Mouse (Mus musculus): ENCODE measurements around the gene Mfn1. TPM values are rescaled to one million over a fixed set of nuclear protein-coding genes. Genes with fewer than 3 reads are reported as not detected.

Gene Mfn1
- 25.1 and 27.8 TPM in 2 replicates for polyA plus RNA-seq (2014; fragmentation: Nextera tagmentation; extraction: Ambion mirVana)

GRCm38 (mm10) chr3:32529303-32529898, at the start of gene Mfn1:
Gene Mfn1 (plus strand): TSS chr3:32529465.
- Histone ChIP-seq H3K4me3 (ENCODE audit: low read depth, low read length) (peak within 1 kb of the TSS; percentile 93), H3K9me3 (ENCODE audit: control insufficient read depth, low read length) (peaks cover 8% of the 10 kb centered on the region; the same call in 1 of the 2 replicates), H3K4me2 (ENCODE audit: low read depth, low read length) (peak within 1 kb of the TSS; percentile 62), H3K27me3 (replicated peaks; ENCODE audit: control insufficient read depth, insufficient read depth, low read length) (no peaks in the 10 kb centered on the region), H3K9ac (ENCODE audit: low read depth, low read length) (peak within 1 kb of the TSS; percentile 82), H3K4me1 (ENCODE audit: control insufficient read depth, insufficient read depth, low read length) (peaks cover 6% of the 10 kb centered on the region), H3K27ac (replicated peaks; ENCODE audit: low read depth, low read length) (peak within 1 kb of the TSS; percentile 74), H3K36me3 (ENCODE audit: control insufficient read depth, insufficient read depth, low read length) (peaks cover 9% of the 10 kb centered on the region)
- WGBS: under 1% methylated on average over 17 of the region's 47 CpGs
- peak; percentile 99 for ATAC-seq (ENCODE audit: low read depth)
- DNase-seq (ENCODE audit: low spot score): peak; percentile 98

- Histone ChIP-seq H3K27me3 (replicated peaks; ENCODE audit: control insufficient read depth, insufficient read depth, low read length) (no peaks in the 10 kb centered on the region), H3K9me3 (ENCODE audit: control insufficient read depth, low read length) (no peaks in the 10 kb centered on the region), H3K9ac (ENCODE audit: low read depth, low read length) (no peak overlapping the region), H3K4me3 (ENCODE audit: low read depth, low read length) (no peak overlapping the region), H3K4me1 (ENCODE audit: control insufficient read depth, insufficient read depth, low read length) (no peaks in the 10 kb centered on the region), H3K4me2 (ENCODE audit: low read depth, low read length) (no peak overlapping the region), H3K27ac (replicated peaks; ENCODE audit: low read depth, low read length) (no peak overlapping the region), H3K36me3 (ENCODE audit: control insufficient read depth, insufficient read depth, low read length) (no peaks in the 10 kb centered on the region)
- ATAC-seq (ENCODE audit: low read depth) (no peak), DNase-seq (ENCODE audit: low spot score) (no peak)
- 91% methylated on average over 7 of the region's 7 CpGs for WGBS
Observed at GRCm38 (mm10) chr3:32479961-32480360, 49.3 kb upstream of the Mfn1 start.

- no peak for DNase-seq (ENCODE audit: low spot score)
- Histone ChIP-seq H3K27me3 (replicated peaks; ENCODE audit: control insufficient read depth, insufficient read depth, low read length) (no peaks in the 10 kb centered on the region), H3K9me3 (ENCODE audit: control insufficient read depth, low read length) (no peaks in the 10 kb centered on the region), H3K4me1 (ENCODE audit: control insufficient read depth, insufficient read depth, low read length) (no peaks in the 10 kb centered on the region), H3K4me2 (ENCODE audit: low read depth, low read length) (no peak overlapping the region), H3K4me3 (ENCODE audit: low read depth, low read length) (no peak overlapping the region), H3K36me3 (ENCODE audit: control insufficient read depth, insufficient read depth, low read length) (no peaks in the 10 kb centered on the region), H3K9ac (ENCODE audit: low read depth, low read length) (no peak overlapping the region), H3K27ac (replicated peaks; ENCODE audit: low read depth, low read length) (no peak overlapping the region)
- no peak for ATAC-seq (ENCODE audit: low read depth)
- 77% methylated on average over 3 of the region's 3 CpGs for WGBS
Observed at GRCm38 (mm10) chr3:32483035-32483434, 46.2 kb upstream of the Mfn1 start.

- DNase-seq (ENCODE audit: low spot score) (peak; percentile 34), ATAC-seq (ENCODE audit: low read depth) (no peak; the same call in 1 of the 2 replicates)
- H3K36me3 ChIP-seq (ENCODE audit: control insufficient read depth, insufficient read depth, low read length): no peaks in the 10 kb centered on the region
- no peaks in the 10 kb centered on the region for H3K4me1 ChIP-seq (ENCODE audit: control insufficient read depth, insufficient read depth, low read length)
- H3K9ac ChIP-seq (ENCODE audit: low read depth, low read length): no peak overlapping the region
- H3K27ac ChIP-seq (replicated peaks; ENCODE audit: low read depth, low read length): no peak overlapping the region
- WGBS: 59% methylated on average over 4 of the region's 4 CpGs
- no peaks in the 10 kb centered on the region for H3K9me3 ChIP-seq (ENCODE audit: control insufficient read depth, low read length)
- no peaks in the 10 kb centered on the region for H3K27me3 ChIP-seq (replicated peaks; ENCODE audit: control insufficient read depth, insufficient read depth, low read length)
- no peak overlapping the region for H3K4me2 ChIP-seq (ENCODE audit: low read depth, low read length)
- no peak overlapping the region for H3K4me3 ChIP-seq (ENCODE audit: low read depth, low read length)
Observed at GRCm38 (mm10) chr3:32486543-32486942, 42.7 kb upstream of the Mfn1 start.

GRCm38 (mm10) chr3:32488172-32488571, 41.1 kb upstream of the Mfn1 start:
- DNase-seq (ENCODE audit: low spot score) (no peak), ATAC-seq (ENCODE audit: low read depth) (no peak)
- H3K4me1 ChIP-seq (ENCODE audit: control insufficient read depth, insufficient read depth, low read length): no peaks in the 10 kb centered on the region
- no peak overlapping the region for H3K4me2 ChIP-seq (ENCODE audit: low read depth, low read length)
- H3K4me3 ChIP-seq (ENCODE audit: low read depth, low read length): no peak overlapping the region
- no peaks in the 10 kb centered on the region for H3K36me3 ChIP-seq (ENCODE audit: control insufficient read depth, insufficient read depth, low read length)
- no peak overlapping the region for H3K9ac ChIP-seq (ENCODE audit: low read depth, low read length)
- no peaks in the 10 kb centered on the region for H3K9me3 ChIP-seq (ENCODE audit: control insufficient read depth, low read length)
- no peak overlapping the region for H3K27ac ChIP-seq (replicated peaks; ENCODE audit: low read depth, low read length)
- H3K27me3 ChIP-seq (replicated peaks; ENCODE audit: control insufficient read depth, insufficient read depth, low read length): no peaks in the 10 kb centered on the region
- 75% methylated on average over 6 of the region's 6 CpGs for WGBS

- no peaks in the 10 kb centered on the region for H3K36me3 ChIP-seq (ENCODE audit: control insufficient read depth, insufficient read depth, low read length)
- no peak overlapping the region for H3K4me3 ChIP-seq (ENCODE audit: low read depth, low read length)
- H3K4me2 ChIP-seq (ENCODE audit: low read depth, low read length): no peak overlapping the region
- WGBS: 82% methylated on average over 15 of the region's 15 CpGs
- H3K9me3 ChIP-seq (ENCODE audit: control insufficient read depth, low read length): no peaks in the 10 kb centered on the region
- H3K4me1 ChIP-seq (ENCODE audit: control insufficient read depth, insufficient read depth, low read length): no peaks in the 10 kb centered on the region
- no peak overlapping the region for H3K9ac ChIP-seq (ENCODE audit: low read depth, low read length)
- ATAC-seq (ENCODE audit: low read depth): peak; percentile 37; the same call in 1 of the 2 replicates
- H3K27me3 ChIP-seq (replicated peaks; ENCODE audit: control insufficient read depth, insufficient read depth, low read length): no peaks in the 10 kb centered on the region
- DNase-seq (ENCODE audit: low spot score): no peak
- no peak overlapping the region for H3K27ac ChIP-seq (replicated peaks; ENCODE audit: low read depth, low read length)
Observed at GRCm38 (mm10) chr3:32490076-32490927, 39.0 kb upstream of the Mfn1 start.

- no peak overlapping the region for H3K4me2 ChIP-seq (ENCODE audit: low read depth, low read length)
- no peak for DNase-seq (ENCODE audit: low spot score)
Observed at GRCm38 (mm10) chr3:32490928-32491315, 38.3 kb upstream of the Mfn1 start.

GRCm38 (mm10) chr3:32492097-32493090, 36.9 kb upstream of the Mfn1 start, which contains the start of gene Kcnmb3:
Gene Kcnmb3 (minus strand): TSS chr3:32492231.
- Histone ChIP-seq H3K4me3 (ENCODE audit: low read depth, low read length) (no peak within 1 kb of the TSS), H3K4me2 (ENCODE audit: low read depth, low read length) (no peak within 1 kb of the TSS), H3K27me3 (replicated peaks; ENCODE audit: control insufficient read depth, insufficient read depth, low read length) (no peaks in the 10 kb centered on the region), H3K4me1 (ENCODE audit: control insufficient read depth, insufficient read depth, low read length) (no peaks in the 10 kb centered on the region), H3K9me3 (ENCODE audit: control insufficient read depth, low read length) (no peaks in the 10 kb centered on the region), H3K27ac (replicated peaks; ENCODE audit: low read depth, low read length) (no peak within 1 kb of the TSS), H3K36me3 (ENCODE audit: control insufficient read depth, insufficient read depth, low read length) (no peaks in the 10 kb centered on the region), H3K9ac (ENCODE audit: low read depth, low read length) (no peak within 1 kb of the TSS)
- DNase-seq (ENCODE audit: low spot score): no peak
- no peak for ATAC-seq (ENCODE audit: low read depth)
- 70% methylated on average over 11 of the region's 11 CpGs for WGBS

More at GRCm38 (mm10) chr3:32490928-32491315, 38.3 kb upstream of the Mfn1 start:
- Histone ChIP-seq H3K4me3 (ENCODE audit: low read depth, low read length) (no peak overlapping the region), H3K36me3 (ENCODE audit: control insufficient read depth, insufficient read depth, low read length) (no peaks in the 10 kb centered on the region), H3K27me3 (replicated peaks; ENCODE audit: control insufficient read depth, insufficient read depth, low read length) (no peaks in the 10 kb centered on the region), H3K9ac (ENCODE audit: low read depth, low read length) (no peak overlapping the region), H3K27ac (replicated peaks; ENCODE audit: low read depth, low read length) (no peak overlapping the region), H3K4me1 (ENCODE audit: control insufficient read depth, insufficient read depth, low read length) (no peaks in the 10 kb centered on the region), H3K9me3 (ENCODE audit: control insufficient read depth, low read length) (no peaks in the 10 kb centered on the region)
- ATAC-seq (ENCODE audit: low read depth): no peak
